Mouse (Mus musculus) c-Kit-positive CD71-positive TER-119-positive erythroid progenitor cells, embryonic 14.5 days (primary cell): ENCODE data around the gene Nrtn.

ENCODE experiments used
- DNase-seq: peaks from one replicate; pipeline ENCODE4 v3.0.0-alpha.2; 2013; ENCODE audit warnings: low spot score

Gene Nrtn

DNA sequence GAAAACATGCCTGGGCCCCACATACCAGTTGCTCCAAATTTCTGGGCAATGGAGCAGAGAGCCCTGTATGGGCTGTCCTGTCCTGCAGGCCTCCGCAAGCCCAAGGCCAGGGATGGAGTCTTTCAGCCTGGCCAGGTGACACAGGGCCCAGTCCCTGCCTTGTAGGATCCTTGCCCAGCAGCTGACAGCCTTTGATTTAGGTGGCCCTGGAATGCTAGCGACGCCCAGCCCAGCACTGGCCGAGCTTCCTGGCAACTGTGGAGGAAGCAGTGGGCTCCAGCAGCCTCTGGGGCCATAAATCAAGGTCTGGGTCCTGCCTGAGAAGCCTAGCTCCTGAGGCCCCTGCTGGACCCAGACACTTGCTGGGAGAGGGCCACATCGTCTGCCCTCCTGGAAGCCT is 34.9 kb downstream of the Nrtn start:
- no peak for DNase-seq

DNA sequence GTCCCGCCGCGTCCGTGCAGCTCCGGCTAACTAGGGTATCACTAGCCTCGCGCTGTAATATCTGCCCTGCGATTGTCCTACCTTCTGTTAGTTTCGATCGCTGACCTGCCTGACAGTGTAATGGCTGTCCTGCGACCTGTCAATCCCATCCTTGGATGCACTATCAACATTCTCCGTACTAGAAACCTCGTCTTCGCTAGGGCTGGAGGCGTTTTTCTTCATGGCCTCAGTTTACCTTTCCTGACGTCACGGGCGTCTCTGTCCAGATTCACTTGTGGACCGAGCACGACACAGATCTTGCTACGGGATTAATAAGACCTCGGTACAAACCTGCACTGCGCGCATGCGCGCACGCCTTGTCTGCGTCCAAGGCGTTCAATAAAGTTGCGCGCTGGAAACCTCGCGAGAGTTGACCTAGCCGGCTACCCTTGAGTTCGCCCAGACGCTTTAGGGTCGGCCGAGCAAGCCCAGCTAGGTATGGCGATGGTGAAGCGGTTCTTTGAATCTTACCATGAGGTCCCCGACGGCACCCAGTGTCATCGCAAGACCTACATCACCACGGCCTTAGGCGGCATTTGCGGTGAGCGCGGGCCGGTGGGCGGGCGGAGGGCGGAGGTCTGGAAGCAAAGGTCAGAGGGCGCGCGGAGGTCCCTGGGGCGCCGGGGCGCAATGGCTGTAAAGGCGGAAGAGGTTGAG is 39.8 kb downstream of the Nrtn start, which contains the start of the genes Ndufa11 and Vmac:
Ndufa11 (plus strand) TSS at position 405 of the 696 bp plus-strand sequence.
Vmac (minus strand) TSS at position 660 of the 696 bp plus-strand sequence.
- DNase-seq = peak; percentile 98

DNA sequence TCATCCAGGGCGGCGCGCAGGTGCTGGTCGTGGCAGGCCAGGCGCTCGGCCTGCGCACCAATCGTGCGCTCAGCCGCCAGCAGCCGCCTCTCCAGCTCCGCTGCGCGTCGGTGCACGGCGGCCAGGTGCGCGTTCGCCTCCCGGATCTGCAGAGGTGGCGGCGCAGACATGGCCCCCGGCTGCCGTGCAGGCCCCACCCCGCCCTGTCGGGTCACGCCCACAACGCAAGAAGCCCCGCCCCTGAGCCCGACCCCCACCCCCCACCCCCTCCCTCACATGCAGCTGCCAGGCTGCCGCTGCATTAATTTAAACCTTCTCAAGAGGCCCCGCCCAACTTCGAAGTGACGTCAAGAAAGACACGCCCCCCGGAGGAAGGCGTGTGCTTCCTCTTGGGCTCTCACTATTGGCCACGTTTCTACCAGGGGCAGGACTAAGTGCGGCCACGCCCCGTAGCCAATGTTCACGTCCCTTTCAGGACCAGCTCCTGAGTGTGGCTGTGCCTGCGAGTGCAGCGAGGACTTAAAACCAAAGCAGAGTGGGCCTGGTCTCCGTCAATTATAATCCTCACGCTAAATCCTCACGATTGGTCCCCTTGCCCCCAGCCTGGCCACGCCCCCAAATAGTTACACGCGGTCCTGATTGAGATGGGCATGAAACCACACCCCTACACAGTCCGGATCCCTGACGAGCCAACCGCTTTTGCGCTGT is 40.5 kb downstream of the Nrtn start:
- DNase-seq = peak; percentile 99

DNA sequence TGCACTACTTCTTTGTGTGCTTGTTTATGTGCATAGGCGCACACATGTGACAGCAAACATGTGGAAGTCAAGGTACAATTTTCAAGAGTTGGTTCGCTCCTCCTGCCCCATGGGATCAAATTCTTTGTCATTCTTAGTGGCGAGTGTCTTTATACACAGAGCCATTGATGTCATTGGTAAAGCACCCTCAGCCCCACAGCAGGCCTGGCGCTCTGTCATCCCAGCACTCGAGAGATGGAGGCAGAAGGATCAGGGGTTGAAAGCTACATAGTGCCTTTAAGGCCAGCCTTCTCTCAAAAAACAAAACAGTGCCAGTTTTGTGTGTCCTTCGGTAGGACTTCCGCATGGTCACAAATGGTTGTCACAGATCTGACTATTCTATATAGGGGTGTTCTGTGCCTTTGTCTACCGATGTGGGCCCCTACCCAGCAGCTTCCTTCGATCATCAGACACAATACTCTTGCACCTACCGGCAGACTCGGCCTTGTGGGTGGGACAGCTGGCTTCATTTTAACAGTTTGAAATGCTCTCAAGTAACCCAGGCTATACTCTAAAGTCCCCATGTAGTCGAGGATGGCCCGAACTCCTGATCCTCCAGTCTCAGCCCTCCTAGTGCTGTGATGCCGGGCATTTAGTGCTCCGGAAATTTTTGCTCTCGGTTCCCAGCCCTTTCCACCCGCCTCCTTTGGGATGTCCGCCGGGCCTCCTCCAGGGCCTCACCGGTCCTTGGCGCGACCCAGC is 41.2 kb downstream of the Nrtn start:
- no peak for DNase-seq

DNA sequence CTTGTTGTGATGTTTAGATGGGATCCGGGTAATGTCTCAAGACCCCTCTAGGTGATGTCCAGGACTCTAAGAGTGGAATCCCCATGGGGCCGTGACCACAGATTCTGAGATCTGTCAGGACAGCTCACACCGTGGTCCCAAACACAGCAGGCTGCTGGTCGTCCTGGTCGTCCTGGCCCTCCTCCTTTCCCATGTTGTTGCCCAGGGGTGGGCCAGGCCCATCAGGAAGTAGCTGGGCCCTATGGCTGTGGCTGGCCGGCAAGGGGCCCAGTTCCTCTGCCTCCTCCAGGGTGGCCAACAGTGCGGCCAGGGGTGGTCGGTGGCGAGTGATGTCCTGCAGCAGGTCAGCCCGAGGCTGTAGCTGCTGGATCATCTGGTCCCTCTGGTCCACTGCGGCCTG is 42.0 kb downstream of the Nrtn start:
- DNase-seq = no peak

DNA sequence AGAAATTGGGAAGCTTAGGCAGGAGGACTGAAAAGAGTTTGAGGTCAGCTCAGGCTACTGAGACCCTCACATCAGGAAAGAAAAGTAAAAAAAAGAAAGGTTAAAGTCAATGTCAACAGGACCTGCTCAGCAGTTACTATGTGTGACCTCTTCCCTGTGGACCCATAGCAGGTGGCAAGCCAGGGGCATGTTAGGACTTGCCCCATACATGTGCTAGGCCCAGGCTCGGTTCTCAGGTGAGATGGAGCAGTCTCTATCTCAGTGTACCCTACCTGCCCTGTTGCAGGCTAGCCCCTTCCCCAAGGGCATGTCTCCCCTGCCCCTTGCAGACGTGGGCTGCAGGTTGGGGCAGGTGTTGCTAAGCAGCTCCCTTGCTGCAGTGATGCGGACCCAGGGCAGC is 47.6 kb downstream of the Nrtn start:
- no peak for DNase-seq

DNA sequence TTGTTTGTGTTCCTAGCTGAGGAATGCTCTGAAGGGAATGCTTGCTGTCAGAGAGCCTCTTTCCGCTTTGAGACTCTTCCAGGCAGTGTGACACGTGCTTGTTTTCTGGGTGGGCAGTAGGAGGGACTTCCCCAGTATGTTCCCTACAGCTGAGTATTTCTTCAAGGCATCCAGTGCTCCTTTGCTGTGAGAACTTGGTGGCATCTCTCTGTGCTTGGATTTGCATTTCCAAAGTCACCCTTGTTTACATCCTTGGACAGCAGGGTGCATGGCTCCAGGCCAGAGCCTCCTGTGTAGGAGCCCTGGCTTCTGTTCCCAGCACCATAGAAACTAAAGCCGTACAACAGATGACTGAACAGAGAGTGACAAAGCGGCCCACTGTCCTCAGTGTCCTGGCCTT is 48.6 kb downstream of the Nrtn start:
- DNase-seq = no peak

DNA sequence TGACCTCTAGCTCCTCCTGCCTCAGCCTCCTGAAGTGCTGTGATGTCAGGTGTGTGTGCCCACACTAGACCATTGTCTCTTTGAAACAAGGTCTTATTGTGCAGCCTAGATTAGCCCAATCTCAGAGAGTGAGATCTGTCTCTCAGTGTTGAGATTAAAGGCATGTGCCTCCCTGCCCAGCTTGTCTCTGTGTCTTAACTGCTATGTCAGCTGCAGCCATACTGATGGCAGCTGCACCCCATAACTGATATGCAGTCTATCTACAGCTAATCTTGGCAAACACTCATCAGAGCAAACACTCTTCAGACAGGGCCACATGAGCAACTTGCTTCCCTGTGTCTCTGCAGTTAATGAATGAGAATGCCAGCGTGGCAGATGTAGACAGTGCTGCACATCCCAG is 50.8 kb downstream of the Nrtn start:
- DNase-seq = no peak

DNA sequence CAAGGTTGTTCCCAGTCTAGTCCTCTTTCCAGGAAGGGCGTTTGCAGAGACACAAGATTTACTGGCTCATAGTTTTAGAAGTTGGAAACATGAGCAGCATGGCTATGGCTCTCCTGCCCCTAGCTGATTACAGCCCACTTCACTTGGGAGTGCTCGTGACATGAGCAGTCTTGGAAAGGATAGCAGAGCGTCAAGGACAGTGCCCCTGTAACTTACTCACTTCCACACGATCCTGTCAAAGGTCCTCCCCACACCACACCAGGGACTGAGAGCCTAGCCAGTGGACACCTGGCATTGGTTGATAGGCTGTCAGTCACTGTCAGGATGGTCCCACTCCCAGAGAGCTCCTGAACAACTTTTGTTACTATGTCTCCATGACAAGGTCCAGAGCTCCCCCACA is 54.3 kb downstream of the Nrtn start:
- DNase-seq = no peak
